Mouse (Mus musculus) kidney, adult 2 months (tissue): ENCODE data around the gene Ube2q2. TPM values are rescaled to one million over a fixed set of nuclear protein-coding genes. Genes with fewer than 3 reads are reported as not detected.
"Not testable (repeated sequence)": the region's sequence is repeated elsewhere in the genome, so short reads cannot be mapped to it uniquely, and the experiment has no call there.

ENCODE experiments used
- DNase-seq: peaks from one replicate; pipeline ENCODE4 v3.0.0; 2021
- H3K27ac ChIP-seq: fragments of 200-500 bp; 2 replicates; pipeline ENCODE4 v1.5.1; 2012; ENCODE audit warnings: low read depth, low read length, control low read depth, inconsistent platforms; ENCODE audit not compliant: insufficient read depth
- H3K27me3 ChIP-seq: fragments of 200-500 bp; replicated peaks from 2 replicates; pipeline ENCODE4 v1.6.1; 2012; ENCODE audit warnings: mild to moderate bottlenecking, moderate library complexity, low read length, inconsistent platforms; ENCODE audit not compliant: control insufficient read depth, insufficient read depth
- H3K36me3 ChIP-seq: fragments of 200-500 bp; 2 replicates; pipeline ENCODE4 v1.6.1; 2012; ENCODE audit warnings: mild to moderate bottlenecking, moderate library complexity, low read length, inconsistent platforms; ENCODE audit not compliant: control insufficient read depth, insufficient read depth
- H3K4me1 ChIP-seq: fragments of 200-500 bp; 2 replicates; pipeline ENCODE4 v1.6.1; 2011; ENCODE audit warnings: low read length; ENCODE audit not compliant: control insufficient read depth, insufficient read depth
- H3K4me3 ChIP-seq: fragments of 200-500 bp; 2 replicates; pipeline ENCODE4 v1.5.1; 2011; ENCODE audit warnings: mild to moderate bottlenecking, low read depth, low read length, control low read depth; ENCODE audit not compliant: insufficient read depth
- CTCF ChIP-seq: fragments of 200-500 bp; conservative IDR thresholded peaks from 2 replicates; pipeline ENCODE4 v1.5.1; 2011; ENCODE audit warnings: low read depth, mild to moderate bottlenecking, control low read depth, low read length, moderate library complexity, mixed read lengths; ENCODE audit not compliant: insufficient read depth, insufficient read length
- POLR2A ChIP-seq: fragments of 200-500 bp; IDR thresholded peaks from one replicate; pipeline ENCODE4 v1.6.1; 2011; ENCODE audit warnings: low read depth, low read length, control low read depth
- WGBS: fragments of 180-500 bp; shearing (Covaris S2); methylation state at CpG from one replicate; pipeline ENCODE4 v1.1.7; 2018; 5-methylcytosine and 5-hydroxymethylcytosine counted together
- polyA plus RNA-seq: library from polyadenylated mRNA; depleted of rRNA; stranded (reverse); fragments of >200 nt; gene quantifications from 2 replicates; pipeline ENCODE4 v1.2.3, GENCODE M21; 2012

The Ube2q2 gene
- polyA plus RNA-seq, 1 experiment = 10.7 TPM

- Histone ChIP-seq H3K4me1 (peaks cover 10% of the 10 kb centered on the region; the same call in 1 of the 2 replicates), H3K36me3 (no peaks in the 10 kb centered on the region), H3K27ac (no peak overlapping the region), H3K27me3 (no peaks in the 10 kb centered on the region), H3K4me3 (no peak overlapping the region)
- no peak for TF ChIP-seq POLR2A
- no peak for TF ChIP-seq CTCF
- 64% methylated on average over 8 of the region's 8 CpGs for WGBS
- no peak for DNase-seq
Observed at GRCm38 (mm10) chr9:55246440-55246839, 97.8 kb downstream of the Ube2q2 start.

GRCm38 (mm10) chr9:55246918-55247317, 98.3 kb downstream of the Ube2q2 start:
- H3K36me3 ChIP-seq = no peaks in the 10 kb centered on the region
- no peak overlapping the region for H3K27ac ChIP-seq
- TF ChIP-seq POLR2A = no peak
- TF ChIP-seq CTCF = no peak
- peaks cover 10% of the 10 kb centered on the region; the same call in 1 of the 2 replicates for H3K4me1 ChIP-seq
- H3K27me3 ChIP-seq = no peaks in the 10 kb centered on the region
- no peak for DNase-seq
- WGBS = 91% methylated on average over 4 of the region's 4 CpGs
- H3K4me3 ChIP-seq = no peak overlapping the region

GRCm38 (mm10) chr9:55248465-55248864, 99.8 kb downstream of the Ube2q2 start:
- peaks cover 10% of the 10 kb centered on the region; the same call in 1 of the 2 replicates for H3K4me1 ChIP-seq
- H3K27me3 ChIP-seq = no peaks in the 10 kb centered on the region
- DNase-seq = no peak
- no peak overlapping the region for H3K27ac ChIP-seq
- no peaks in the 10 kb centered on the region for H3K36me3 ChIP-seq
- TF ChIP-seq CTCF (no peak), POLR2A (no peak)
- H3K4me3 ChIP-seq = no peak overlapping the region
- WGBS = 91% methylated on average over 4 of the region's 4 CpGs

- 47% methylated on average over 6 of the region's 6 CpGs for WGBS
- no peaks in the 10 kb centered on the region for H3K36me3 ChIP-seq
- H3K27me3 ChIP-seq = no peaks in the 10 kb centered on the region
- DNase-seq = peak; percentile 62
- peak overlapping the region; percentile 91 for H3K27ac ChIP-seq
- peaks cover 10% of the 10 kb centered on the region; the same call in 1 of the 2 replicates for H3K4me1 ChIP-seq
- H3K4me3 ChIP-seq = no peak overlapping the region
- no peak for TF ChIP-seq CTCF
- TF ChIP-seq POLR2A = no peak
Observed at GRCm38 (mm10) chr9:55250595-55251247, 102.1 kb downstream of the Ube2q2 start.

GRCm38 (mm10) chr9:55252097-55252496, 103.4 kb downstream of the Ube2q2 start:
- 61% methylated on average over 2 of the region's 2 CpGs for WGBS
- H3K27ac ChIP-seq = not testable (repeated sequence)
- peak; percentile 36 for DNase-seq

GRCm38 (mm10) chr9:55253849-55254248, 105.2 kb downstream of the Ube2q2 start:
- peaks cover 6% of the 10 kb centered on the region; the same call in 1 of the 2 replicates for H3K4me1 ChIP-seq
- 67% methylated on average over 1 of the region's 1 CpGs for WGBS
- TF ChIP-seq POLR2A = no peak
- TF ChIP-seq CTCF = no peak
- H3K27ac ChIP-seq = no peak overlapping the region
- H3K4me3 ChIP-seq = no peak overlapping the region
- H3K27me3 ChIP-seq = no peaks in the 10 kb centered on the region
- DNase-seq = no peak
- H3K36me3 ChIP-seq = no peaks in the 10 kb centered on the region

More at GRCm38 (mm10) chr9:55252097-55252496, 103.4 kb downstream of the Ube2q2 start:
- not testable (repeated sequence) for H3K27me3 ChIP-seq, H3K4me3 ChIP-seq, H3K36me3 ChIP-seq
- peak; percentile 37 for TF ChIP-seq CTCF
- peaks cover 10% of the 10 kb centered on the region; the same call in 1 of the 2 replicates for H3K4me1 ChIP-seq

- 70% methylated on average over 5 of the region's 5 CpGs for WGBS
- Histone ChIP-seq H3K4me1 (peaks cover 6% of the 10 kb centered on the region; the same call in 1 of the 2 replicates), H3K27me3 (no peaks in the 10 kb centered on the region), H3K4me3 (no peak overlapping the region), H3K27ac (no peak overlapping the region), H3K36me3 (no peaks in the 10 kb centered on the region)
- DNase-seq = peak; percentile 47
- TF ChIP-seq CTCF (no peak), POLR2A (no peak)
Observed at GRCm38 (mm10) chr9:55255056-55255455, 106.4 kb downstream of the Ube2q2 start.
